Mouse (Mus musculus): ENCODE data around the gene Uvrag. TPM values are rescaled to one million over a fixed set of nuclear protein-coding genes. Genes with fewer than 3 reads are reported as not detected.

The Uvrag gene
- polyA plus RNA-seq, 1 experiment from 2014 or later = 14.2 TPM

Other genes starting within 250 kb of the Uvrag start
- gene Dgat2, start 41.6 kb upstream of the Uvrag start, polyA plus RNA-seq (2015; fragmentation: Nextera tagmentation; extraction: Ambion mirVana) = 12.6 and 13.0 TPM in 2 replicates
- 3.1 TPM in 2 replicates for gene Mogat2, start 97.5 kb upstream of the Uvrag start, polyA plus RNA-seq (2015; fragmentation: Nextera tagmentation; extraction: Ambion mirVana)
- gene Map6, start 126.3 kb upstream of the Uvrag start, polyA plus RNA-seq (2015; fragmentation: Nextera tagmentation; extraction: Ambion mirVana) = 104 and 106 TPM in 2 replicates
- 394 and 407 TPM in 2 replicates for gene Serpinh1, start 212.1 kb upstream of the Uvrag start, polyA plus RNA-seq (2015; fragmentation: Nextera tagmentation; extraction: Ambion mirVana)
- gene Gdpd5, start 240.3 kb upstream of the Uvrag start, polyA plus RNA-seq (2015; fragmentation: Nextera tagmentation; extraction: Ambion mirVana) = 53.2 and 55.3 TPM in 2 replicates

Data from hindbrain, embryonic 13.5 days (tissue).